Mouse (Mus musculus) kidney, postnatal 36 days (tissue): ENCODE measurements at regions not wholly inside any gene's neighbourhood (a gene's known extent, or its start where the extent isn't known, plus 50 kb on each side); places are given as distances from the start of the nearest gene placed in this dataset.

Source experiments
- DNase-seq, 2 experiments: peaks; one replicate each; pipeline ENCODE4 v3.0.0; 2021 to 2022; ENCODE audit warnings: mixed read lengths in 2 of 2

- no peak for DNase-seq
Measured at GRCm38 (mm10) chr4:34499731-34500130, 51.0 kb upstream of the Akirin2 start.
